Comparison of ENCODE assay signal across 21 mouse cellular contexts in the genomic region with DNA sequence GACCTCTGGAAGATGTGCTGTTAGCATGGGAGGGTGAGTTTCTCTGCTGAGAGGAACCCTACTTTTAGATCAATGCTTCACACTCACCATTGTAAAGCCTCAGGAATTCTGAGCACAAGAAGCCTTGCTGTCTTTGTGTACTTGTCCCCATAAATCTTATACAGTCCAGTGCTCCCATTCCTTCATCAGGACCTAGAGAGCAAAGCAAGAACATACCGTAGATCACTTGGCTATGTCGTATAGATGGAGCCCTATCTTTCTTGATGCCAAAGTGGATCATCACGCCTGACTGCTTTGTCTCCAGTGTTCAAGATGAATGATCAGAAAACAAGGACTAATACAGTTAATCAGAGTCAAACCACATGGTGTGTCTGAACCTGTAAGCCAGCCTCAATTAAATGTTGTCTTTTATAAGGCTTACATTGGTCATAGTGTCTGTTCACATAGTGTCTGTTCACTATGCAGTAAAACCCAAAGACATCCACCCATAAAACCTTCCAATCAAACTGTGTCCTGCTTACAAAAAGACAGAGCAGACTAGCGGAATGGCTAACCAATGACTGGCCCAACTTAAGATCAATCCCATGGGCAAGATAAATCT.
DNase-seq lines count a peak whose midpoint lies in the region; ATAC-seq lines count a peak whose summit lies in the region.
"Had no signal": no experiment of that assay in that cellular context is flagged by ENCODE, and none has a peak within 500 bp of the region (broad histone marks: within the 10 kb centered on the region; RNA-seq: fewer than 3 reads in every experiment).

No protein-coding gene starts in this region.

- H3K4me1 ChIP-seq in kidney, embryonic 14.5 days (ENCODE audit: control insufficient read depth, insufficient read depth, low read length), result no peaks in the 10 kb centered on the region
- no peaks in the 10 kb centered on the region for H3K4me1 ChIP-seq in neural tube, embryonic 11.5 days (ENCODE audit: control insufficient read depth, insufficient read depth, low read length)
- no peaks in the 10 kb centered on the region for H3K4me1 ChIP-seq in neural tube, embryonic 14.5 days (ENCODE audit: control insufficient read depth, insufficient read depth, low read length)
- H3K4me1 ChIP-seq: forebrain, embryonic 13.5 days; hindbrain, embryonic 15.5 days had no signal

- H3K4me2 ChIP-seq in kidney, embryonic 14.5 days (replicated peaks; ENCODE audit: low read depth, low read length), result no peak overlapping the region
- no peak overlapping the region for H3K4me2 ChIP-seq in neural tube, embryonic 11.5 days (ENCODE audit: low read depth)
- H3K4me2 ChIP-seq in neural tube, embryonic 14.5 days (ENCODE audit: low read depth, low read length), result no peak overlapping the region
- H3K4me2 ChIP-seq: forebrain, embryonic 13.5 days; hindbrain, embryonic 15.5 days had no signal

- peak; percentile 83; the same call in 1 of the 2 replicates for ATAC-seq in kidney, embryonic 14.5 days (ENCODE audit: low FRiP score, low TSS enrichment)
- peak; percentile 90 for ATAC-seq in neural tube, embryonic 11.5 days (ENCODE audit: insufficient read depth, low FRiP score, low TSS enrichment)
- ATAC-seq in neural tube, embryonic 14.5 days (ENCODE audit: low read depth), result peak; percentile 89; the same call in 1 of the 2 replicates
- ATAC-seq: forebrain, embryonic 13.5 days; forebrain, postnatal 0 days had no signal

- no peaks in the 10 kb centered on the region for H3K36me3 ChIP-seq in kidney, embryonic 14.5 days (ENCODE audit: control insufficient read depth, insufficient read depth, low read length)
- no peaks in the 10 kb centered on the region for H3K36me3 ChIP-seq in neural tube, embryonic 11.5 days (ENCODE audit: control insufficient read depth, insufficient read depth, low read length)
- H3K36me3 ChIP-seq in neural tube, embryonic 14.5 days (ENCODE audit: control insufficient read depth, insufficient read depth, low read length), result no peaks in the 10 kb centered on the region
- H3K36me3 ChIP-seq: embryonic facial prominence, embryonic 10.5 days; hindbrain, embryonic 15.5 days had no signal

- no peak for DNase-seq in kidney, postnatal 36 days
- no peak for DNase-seq in neural tube, embryonic 11.5 days (ENCODE audit: low spot score)
- no peak for DNase-seq in neural tube, embryonic 10.5 days (ENCODE audit: extremely low spot score, low spot score)
- no peak for DNase-seq in layer of hippocampus, adult 11-12 months (ENCODE audit: low spot score)
- DNase-seq in adrenal gland, postnatal 14 days, result no peak
- DNase-seq: adrenal gland, adult 2 months; adrenal gland, postnatal 36 days; cerebellum, adult 2 months; cerebellum, postnatal 10 days; forebrain, postnatal 0 days; gastrocnemius, adult 2 months; gastrocnemius, postnatal 36 days; heart, adult 11 months; heart, postnatal 10 days; heart, postnatal 4 days had no signal

- no peak overlapping the region for H3K4me3 ChIP-seq in kidney, embryonic 14.5 days (ENCODE audit: low read length)
- H3K4me3 ChIP-seq in neural tube, embryonic 11.5 days (ENCODE audit: low read depth, low read length), result no peak overlapping the region
- no peak overlapping the region for H3K4me3 ChIP-seq in neural tube, embryonic 14.5 days (ENCODE audit: low read depth, low read length)
- H3K4me3 ChIP-seq: embryonic facial prominence, embryonic 10.5 days; forebrain, embryonic 13.5 days; gastrocnemius, adult 2 months; hindbrain, embryonic 15.5 days had no signal

- H3K9ac ChIP-seq in kidney, embryonic 14.5 days (ENCODE audit: low read depth, low read length), result no peak overlapping the region
- H3K9ac ChIP-seq in neural tube, embryonic 11.5 days (ENCODE audit: low read length), result no peak overlapping the region
- no peak overlapping the region for H3K9ac ChIP-seq in neural tube, embryonic 14.5 days (replicated peaks; ENCODE audit: low read depth, low read length)
- H3K9ac ChIP-seq: forebrain, embryonic 13.5 days; forebrain, postnatal 0 days; hindbrain, embryonic 15.5 days had no signal

- 58% methylated on average over 4 of the region's 4 CpGs for WGBS in kidney, embryonic 14.5 days
- WGBS in neural tube, embryonic 11.5 days, result 41% methylated on average over 4 of the region's 4 CpGs
- 27% methylated on average over 4 of the region's 4 CpGs for WGBS in neural tube, embryonic 14.5 days

- H3K9me3 ChIP-seq in kidney, embryonic 14.5 days (ENCODE audit: control insufficient read depth, low read length), result no peaks in the 10 kb centered on the region
- no peaks in the 10 kb centered on the region for H3K9me3 ChIP-seq in neural tube, embryonic 11.5 days (ENCODE audit: control insufficient read depth, low read length)
- no peaks in the 10 kb centered on the region for H3K9me3 ChIP-seq in neural tube, embryonic 14.5 days (ENCODE audit: control insufficient read depth, low read length)
- H3K9me3 ChIP-seq: embryonic facial prominence, embryonic 10.5 days; forebrain, embryonic 13.5 days; hindbrain, embryonic 15.5 days had no signal

- no peak overlapping the region for H3K27ac ChIP-seq in kidney, embryonic 14.5 days (ENCODE audit: low read depth, low read length)
- H3K27ac ChIP-seq in neural tube, embryonic 11.5 days (ENCODE audit: low read depth, low read length), result no peak overlapping the region
- H3K27ac ChIP-seq in neural tube, embryonic 14.5 days (ENCODE audit: low read depth, low read length), result no peak overlapping the region
- H3K27ac ChIP-seq: embryonic facial prominence, embryonic 10.5 days; forebrain, embryonic 13.5 days; gastrocnemius, adult 2 months; hindbrain, embryonic 15.5 days had no signal

- no peaks in the 10 kb centered on the region for H3K27me3 ChIP-seq in kidney, embryonic 14.5 days (ENCODE audit: control insufficient read depth, insufficient read depth, low read length)
- no peaks in the 10 kb centered on the region for H3K27me3 ChIP-seq in neural tube, embryonic 11.5 days (ENCODE audit: control insufficient read depth, insufficient read depth, low read length)
- no peaks in the 10 kb centered on the region for H3K27me3 ChIP-seq in neural tube, embryonic 14.5 days (ENCODE audit: control insufficient read depth, insufficient read depth, low read length)
- H3K27me3 ChIP-seq: CH12.LX; forebrain, embryonic 13.5 days; hindbrain, embryonic 15.5 days had no signal
